Mouse (Mus musculus) midbrain, embryonic 10.5 days (tissue): Measurements from ENCODE around the gene Anxa4. TPM values are rescaled to one million over a fixed set of nuclear protein-coding genes. Genes with fewer than 3 reads are reported as not detected.

Source experiments
- DNase-seq: peaks from one replicate; pipeline ENCODE4 v3.0.0-alpha.2; 2017; ENCODE audit warnings: low spot score
- H3K27ac ChIP-seq: fragments of 300-500 bp; sonication (generic); replicated peaks from 2 replicates; pipeline ENCODE4 v1.5.1; 2016; ENCODE audit warnings: mild to moderate bottlenecking
- H3K27me3 ChIP-seq: fragments of 300-500 bp; sonication (generic); 2 replicates; pipeline ENCODE4 v1.6.1; 2016; ENCODE audit warnings: low read depth, mild to moderate bottlenecking; ENCODE audit not compliant: poor library complexity, severe bottlenecking
- H3K36me3 ChIP-seq: fragments of 300-500 bp; sonication (generic); 2 replicates; pipeline ENCODE4 v1.6.1; 2016; ENCODE audit warnings: mild to moderate bottlenecking, moderate library complexity
- H3K4me1 ChIP-seq: fragments of 300-500 bp; sonication (generic); 2 replicates; pipeline ENCODE4 v1.6.1; 2016
- H3K4me3 ChIP-seq: fragments of 300-500 bp; sonication (generic); 2 replicates; pipeline ENCODE4 v1.5.1; 2016; ENCODE audit warnings: mild to moderate bottlenecking, moderate library complexity
- H3K9me3 ChIP-seq: fragments of 300-500 bp; sonication (generic); replicated peaks from 2 replicates; pipeline ENCODE4 v1.6.1; 2016; ENCODE audit warnings: mild to moderate bottlenecking
- WGBS: fragments of 180-500 bp; shearing (Covaris S2); methylation state at CpG from one replicate; pipeline ENCODE4 v1.1.7; 2016; 5-methylcytosine and 5-hydroxymethylcytosine counted together
- polyA plus RNA-seq: library from polyadenylated mRNA; unstranded; fragments of >200 nt; fragmentation: Nextera tagmentation; extraction: Ambion mirVana; gene quantifications from 2 replicates; pipeline ENCODE4 v1.2.1, GENCODE M21; 2016

Anxa4 gene
- polyA plus RNA-seq, 1 experiment from 2014 or later = 4.5 TPM

GRCm38 (mm10) chr6:86768938-86769337, 24.4 kb downstream of the Anxa4 start:
- Histone ChIP-seq H3K27ac (no peak overlapping the region), H3K27me3 (no peaks in the 10 kb centered on the region), H3K4me3 (no peak overlapping the region), H3K9me3 (no peaks in the 10 kb centered on the region), H3K36me3 (no peaks in the 10 kb centered on the region), H3K4me1 (no peaks in the 10 kb centered on the region)
- no peak for DNase-seq
- WGBS = 91% methylated on average over 4 of the region's 4 CpGs

- Histone ChIP-seq H3K36me3 (no peaks in the 10 kb centered on the region), H3K4me3 (no peak overlapping the region), H3K9me3 (no peaks in the 10 kb centered on the region), H3K4me1 (no peaks in the 10 kb centered on the region), H3K27ac (no peak overlapping the region), H3K27me3 (no peaks in the 10 kb centered on the region)
- WGBS = 86% methylated on average over 4 of the region's 4 CpGs
- no peak for DNase-seq
Observed at GRCm38 (mm10) chr6:86768186-86768776, 25.1 kb downstream of the Anxa4 start.

GRCm38 (mm10) chr6:86767465-86767864, 25.9 kb downstream of the Anxa4 start:
- no peak for DNase-seq
- H3K9me3 ChIP-seq = no peaks in the 10 kb centered on the region
- H3K4me3 ChIP-seq = no peak overlapping the region
- no peaks in the 10 kb centered on the region for H3K36me3 ChIP-seq
- WGBS = 72% methylated on average over 3 of the region's 3 CpGs
- H3K4me1 ChIP-seq = no peaks in the 10 kb centered on the region
- H3K27me3 ChIP-seq = no peaks in the 10 kb centered on the region
- H3K27ac ChIP-seq = no peak overlapping the region

- Histone ChIP-seq H3K9me3 (no peaks in the 10 kb centered on the region), H3K27me3 (no peaks in the 10 kb centered on the region), H3K27ac (no peak overlapping the region), H3K4me1 (no peaks in the 10 kb centered on the region), H3K4me3 (no peak overlapping the region), H3K36me3 (no peaks in the 10 kb centered on the region)
- WGBS = 79% methylated on average over 6 of the region's 6 CpGs
- no peak for DNase-seq
Observed at GRCm38 (mm10) chr6:86765637-86766059, 27.7 kb downstream of the Anxa4 start.

- 92% methylated on average over 10 of the region's 10 CpGs for WGBS
- H3K36me3 ChIP-seq = no peaks in the 10 kb centered on the region
- H3K9me3 ChIP-seq = no peaks in the 10 kb centered on the region; the same call in 1 of the 2 replicates
- DNase-seq = no peak
- no peaks in the 10 kb centered on the region for H3K27me3 ChIP-seq
- no peaks in the 10 kb centered on the region for H3K4me1 ChIP-seq
- H3K27ac ChIP-seq = no peak overlapping the region
- H3K4me3 ChIP-seq = no peak overlapping the region
Observed at GRCm38 (mm10) chr6:86754105-86754863, 39.1 kb downstream of the Anxa4 start.

- H3K27ac ChIP-seq = no peak overlapping the region
- no peaks in the 10 kb centered on the region for H3K4me1 ChIP-seq
- WGBS = 89% methylated on average over 5 of the region's 5 CpGs
- no peak overlapping the region for H3K4me3 ChIP-seq
- no peaks in the 10 kb centered on the region for H3K36me3 ChIP-seq
- no peak for DNase-seq
- H3K9me3 ChIP-seq = no peaks in the 10 kb centered on the region; the same call in 1 of the 2 replicates
- H3K27me3 ChIP-seq = no peaks in the 10 kb centered on the region
Observed at GRCm38 (mm10) chr6:86752843-86753485, 40.4 kb downstream of the Anxa4 start.

GRCm38 (mm10) chr6:86750961-86751360, 42.4 kb downstream of the Anxa4 start:
- DNase-seq = no peak
- 92% methylated on average over 4 of the region's 4 CpGs for WGBS
- no peaks in the 10 kb centered on the region for H3K27me3 ChIP-seq

GRCm38 (mm10) chr6:86749817-86750216, 43.6 kb downstream of the Anxa4 start:
- H3K9me3 ChIP-seq = no peaks in the 10 kb centered on the region; the same call in 1 of the 2 replicates
- H3K4me1 ChIP-seq = no peaks in the 10 kb centered on the region
- no peaks in the 10 kb centered on the region for H3K36me3 ChIP-seq
- no peak overlapping the region for H3K4me3 ChIP-seq
- H3K27ac ChIP-seq = no peak overlapping the region
- 84% methylated on average over 4 of the region's 4 CpGs for WGBS
- H3K27me3 ChIP-seq = no peaks in the 10 kb centered on the region
- DNase-seq = no peak

More at GRCm38 (mm10) chr6:86750961-86751360, 42.4 kb downstream of the Anxa4 start:
- Histone ChIP-seq H3K27ac (no peak overlapping the region), H3K36me3 (no peaks in the 10 kb centered on the region), H3K4me3 (no peak overlapping the region), H3K9me3 (no peaks in the 10 kb centered on the region; the same call in 1 of the 2 replicates), H3K4me1 (no peaks in the 10 kb centered on the region)

GRCm38 (mm10) chr6:86747171-86747570, 46.2 kb downstream of the Anxa4 start:
- H3K4me3 ChIP-seq = no peak overlapping the region
- DNase-seq = no peak
- H3K36me3 ChIP-seq = no peaks in the 10 kb centered on the region
- H3K9me3 ChIP-seq = no peaks in the 10 kb centered on the region
- no peaks in the 10 kb centered on the region for H3K4me1 ChIP-seq
- no peaks in the 10 kb centered on the region for H3K27me3 ChIP-seq
- no peak overlapping the region for H3K27ac ChIP-seq

GRCm38 (mm10) chr6:86740652-86741051, 52.7 kb downstream of the Anxa4 start:
- Histone ChIP-seq H3K9me3 (no peaks in the 10 kb centered on the region), H3K27ac (no peak overlapping the region), H3K36me3 (no peaks in the 10 kb centered on the region), H3K4me3 (no peak overlapping the region), H3K27me3 (no peaks in the 10 kb centered on the region), H3K4me1 (no peaks in the 10 kb centered on the region)
- no peak for DNase-seq
- WGBS = 36% methylated on average over 3 of the region's 3 CpGs

- no peak overlapping the region for H3K4me3 ChIP-seq
- 81% methylated on average over 6 of the region's 6 CpGs for WGBS
- peaks cover 19% of the 10 kb centered on the region for H3K4me1 ChIP-seq
- no peaks in the 10 kb centered on the region for H3K36me3 ChIP-seq
- no peaks in the 10 kb centered on the region for H3K9me3 ChIP-seq
- no peaks in the 10 kb centered on the region for H3K27me3 ChIP-seq
- DNase-seq = no peak
- H3K27ac ChIP-seq = no peak overlapping the region
Observed at GRCm38 (mm10) chr6:86736830-86737229, 56.6 kb downstream of the Anxa4 start.

- WGBS = 87% methylated on average over 4 of the region's 4 CpGs
- no peaks in the 10 kb centered on the region for H3K9me3 ChIP-seq
- DNase-seq = no peak
- no peaks in the 10 kb centered on the region for H3K27me3 ChIP-seq
- no peak overlapping the region for H3K4me3 ChIP-seq
- H3K27ac ChIP-seq = no peak overlapping the region
- peaks cover 22% of the 10 kb centered on the region for H3K4me1 ChIP-seq
- H3K36me3 ChIP-seq = no peaks in the 10 kb centered on the region
Observed at GRCm38 (mm10) chr6:86736313-86736712, 57.1 kb downstream of the Anxa4 start.
